Mouse (Mus musculus): ENCODE measurements around the gene Slc15a1. TPM values are rescaled to one million over a fixed set of nuclear protein-coding genes. Genes with fewer than 3 reads are reported as not detected.

Gene Slc15a1
- polyA plus RNA-seq, 1 experiment from 2014 or later, result not detected

DNA sequence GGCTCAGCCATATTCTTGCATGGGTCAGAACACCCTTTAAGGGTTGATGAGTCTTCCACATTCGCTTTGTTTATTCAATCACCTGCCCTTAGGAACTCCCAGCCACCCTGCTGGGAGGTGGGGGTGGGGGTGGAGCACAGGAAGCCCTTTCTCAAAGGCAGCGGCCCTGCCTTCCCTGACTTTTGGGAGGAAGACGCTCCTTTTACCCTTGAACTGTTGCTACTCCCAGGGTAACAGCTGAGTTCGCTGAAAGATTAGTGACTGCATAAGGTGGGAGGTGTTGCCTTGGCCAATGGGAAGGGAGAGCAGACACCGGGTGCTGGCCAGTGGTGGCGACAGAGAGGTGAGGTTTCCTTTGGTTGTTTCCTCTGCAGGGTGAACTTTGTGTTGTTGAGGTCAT lies 1.3 kb upstream of the Slc15a1 start:
- no peaks in the 10 kb centered on the region for H3K79me2 ChIP-seq (ENCODE audit: inconsistent target)
- no peak overlapping the region for H3K4me3 ChIP-seq (ENCODE audit: inconsistent target)
- WGBS (ENCODE audit: missing documents), result 24% methylated on average over 6 of the region's 6 CpGs
- H3K36me3 ChIP-seq (ENCODE audit: inconsistent target), result no peaks in the 10 kb centered on the region
- H3K27ac ChIP-seq, result no peak overlapping the region

GRCm38 (mm10) chr14:121505485-121505860 lies 421 bp upstream of the Slc15a1 start:
- H3K4me3 ChIP-seq (ENCODE audit: inconsistent target), result no peak overlapping the region
- H3K36me3 ChIP-seq (ENCODE audit: inconsistent target), result no peaks in the 10 kb centered on the region
- H3K27ac ChIP-seq, result no peak overlapping the region
- no peaks in the 10 kb centered on the region for H3K79me2 ChIP-seq (ENCODE audit: inconsistent target)
- 75% methylated on average over 9 of the region's 9 CpGs for WGBS (ENCODE audit: missing documents)

DNA sequence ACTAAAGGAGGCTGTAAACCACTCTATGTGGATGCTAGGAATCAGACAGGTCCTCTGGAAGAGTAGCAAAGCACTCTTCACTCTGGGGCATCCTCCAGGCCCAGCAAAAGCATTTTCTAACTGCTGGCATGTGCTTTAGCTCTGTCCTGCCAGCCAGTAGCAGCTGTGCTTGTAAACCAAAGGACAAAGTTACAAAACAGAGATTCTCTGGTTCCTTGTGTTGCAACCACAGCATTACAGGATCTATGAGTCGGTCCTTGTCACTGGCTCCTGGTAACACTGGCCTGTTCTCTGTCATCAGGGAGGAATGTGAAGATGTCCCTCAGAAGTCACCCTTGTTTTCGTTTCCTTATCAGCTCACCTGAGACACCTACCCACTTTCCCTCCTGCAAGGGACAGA lies 4.5 kb downstream of the Slc15a1 start:
- 44% methylated on average over 2 of the region's 2 CpGs for WGBS (ENCODE audit: missing documents)
- no peak overlapping the region for H3K4me3 ChIP-seq (ENCODE audit: inconsistent target)
- H3K27ac ChIP-seq, result no peak overlapping the region
- no peaks in the 10 kb centered on the region for H3K36me3 ChIP-seq (ENCODE audit: inconsistent target)
- H3K79me2 ChIP-seq (ENCODE audit: inconsistent target), result no peaks in the 10 kb centered on the region

- Histone ChIP-seq H3K36me3 (ENCODE audit: inconsistent target) (no peaks in the 10 kb centered on the region), H3K4me3 (ENCODE audit: inconsistent target) (no peak overlapping the region), H3K79me2 (ENCODE audit: inconsistent target) (no peaks in the 10 kb centered on the region), H3K27ac (no peak overlapping the region)
- WGBS (ENCODE audit: missing documents), result 5% methylated on average over 1 of the region's 1 CpGs
Observed at GRCm38 (mm10) chr14:121499769-121500168, 5.3 kb downstream of the Slc15a1 start.

GRCm38 (mm10) chr14:121497800-121498199 lies 7.3 kb downstream of the Slc15a1 start:
- Histone ChIP-seq H3K36me3 (ENCODE audit: inconsistent target) (no peaks in the 10 kb centered on the region), H3K79me2 (ENCODE audit: inconsistent target) (no peaks in the 10 kb centered on the region), H3K27ac (no peak overlapping the region), H3K4me3 (ENCODE audit: inconsistent target) (no peak overlapping the region)
- WGBS (ENCODE audit: missing documents), result 64% methylated on average over 1 of the region's 1 CpGs

DNA sequence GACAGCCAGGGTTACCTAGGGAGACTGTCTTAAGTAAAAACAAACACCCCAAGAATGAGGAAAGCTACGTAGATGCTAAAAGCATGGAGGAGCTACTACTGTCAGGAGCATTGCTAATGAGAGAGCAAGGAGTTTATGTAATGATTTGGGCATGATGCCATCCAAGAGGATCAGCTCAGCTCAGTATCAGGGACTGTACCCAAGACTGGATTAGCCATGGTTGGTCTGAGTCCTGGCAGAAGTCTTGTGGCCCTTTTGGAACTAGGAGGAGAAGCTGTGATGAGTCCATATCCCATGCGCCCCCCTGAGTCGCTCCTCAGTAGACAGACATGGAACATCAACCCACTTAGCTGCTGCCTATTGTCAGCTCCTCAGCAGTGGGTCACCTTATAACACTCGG lies 9.3 kb downstream of the Slc15a1 start:
- Histone ChIP-seq H3K4me3 (ENCODE audit: inconsistent target) (no peak overlapping the region), H3K36me3 (ENCODE audit: inconsistent target) (no peaks in the 10 kb centered on the region), H3K79me2 (ENCODE audit: inconsistent target) (no peaks in the 10 kb centered on the region), H3K27ac (no peak overlapping the region)
- 88% methylated on average over 4 of the region's 4 CpGs for WGBS (ENCODE audit: missing documents)

DNA sequence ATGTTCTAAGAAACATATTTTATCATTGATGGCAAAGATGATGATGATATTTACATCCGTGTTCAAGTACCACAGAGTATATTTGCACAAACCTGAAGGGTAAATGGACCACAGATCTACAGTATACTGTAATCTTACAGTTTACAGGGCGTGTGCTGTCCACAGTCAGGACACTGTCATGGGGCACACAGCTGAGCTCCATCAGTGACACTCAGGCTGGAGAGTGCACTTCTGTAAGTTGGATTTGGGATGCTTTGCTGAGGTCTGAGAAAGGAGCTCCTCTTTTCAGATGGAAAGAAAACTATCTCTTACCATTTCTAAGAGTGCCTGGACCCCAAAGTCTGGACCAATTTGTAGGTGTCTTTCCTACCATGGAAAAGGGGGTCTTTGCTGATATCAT lies 9.9 kb downstream of the Slc15a1 start:
- Histone ChIP-seq H3K79me2 (ENCODE audit: inconsistent target) (no peaks in the 10 kb centered on the region), H3K27ac (no peak overlapping the region), H3K4me3 (ENCODE audit: inconsistent target) (no peak overlapping the region), H3K36me3 (ENCODE audit: inconsistent target) (no peaks in the 10 kb centered on the region)
- 88% methylated on average over 2 of the region's 2 CpGs for WGBS (ENCODE audit: missing documents)

- 80% methylated on average over 2 of the region's 2 CpGs for WGBS (ENCODE audit: missing documents)
Observed at GRCm38 (mm10) chr14:121494238-121494637, 10.8 kb downstream of the Slc15a1 start.

DNA sequence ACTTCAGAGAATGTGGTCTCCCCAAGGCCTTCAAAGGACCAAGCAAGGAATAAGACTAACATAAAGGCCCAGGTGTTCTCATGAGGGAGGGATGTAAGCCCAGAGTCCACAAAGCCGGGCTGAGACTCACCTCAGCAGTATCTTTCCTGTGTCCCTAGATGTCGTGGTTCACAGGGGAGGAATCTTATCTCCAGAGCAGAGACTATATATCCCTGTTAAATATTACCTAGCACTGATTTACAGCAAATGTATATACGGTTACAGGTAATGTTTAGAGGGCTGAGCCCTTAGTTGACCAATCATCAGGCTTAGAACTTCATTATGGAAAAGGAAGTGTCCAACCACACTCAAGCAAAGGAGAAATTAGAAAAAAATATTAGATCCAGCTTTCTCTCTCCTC lies 11.3 kb downstream of the Slc15a1 start:
- 79% methylated on average over 3 of the region's 3 CpGs for WGBS (ENCODE audit: missing documents)

More at GRCm38 (mm10) chr14:121494238-121494637, 10.8 kb downstream of the Slc15a1 start:
- no peaks in the 10 kb centered on the region for H3K36me3 ChIP-seq (ENCODE audit: inconsistent target)
- H3K4me3 ChIP-seq (ENCODE audit: inconsistent target), result no peak overlapping the region
- H3K79me2 ChIP-seq (ENCODE audit: inconsistent target), result no peaks in the 10 kb centered on the region
- H3K27ac ChIP-seq, result no peak overlapping the region

DNA sequence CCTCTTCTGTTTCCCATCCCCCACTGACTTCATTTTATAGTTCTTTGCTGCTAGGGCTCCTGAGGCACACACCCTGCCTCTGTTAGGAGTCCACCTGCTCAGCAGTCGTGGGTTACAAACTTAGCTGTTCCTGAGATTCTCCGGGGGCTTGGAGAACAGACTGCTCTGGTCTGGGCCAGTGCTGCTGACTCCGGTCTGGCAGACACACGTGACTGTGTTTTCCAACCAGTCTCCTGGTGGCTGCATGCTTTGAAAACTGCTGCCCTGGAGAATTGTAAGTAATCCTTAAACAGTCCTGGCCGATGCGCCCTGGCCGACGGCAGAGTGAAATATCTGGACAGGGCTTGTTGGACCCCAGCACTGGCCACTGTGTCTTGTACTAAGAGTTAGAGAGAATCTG lies 12.7 kb downstream of the Slc15a1 start:
- whole genome bisulfite sequencing (ENCODE audit: missing documents), result 89% methylated on average over 8 of the region's 8 CpGs
- no peaks in the 10 kb centered on the region for H3K36me3 ChIP-seq (ENCODE audit: inconsistent target)
- no peak overlapping the region for H3K4me3 ChIP-seq (ENCODE audit: inconsistent target)
- H3K27ac ChIP-seq, result no peak overlapping the region
- no peaks in the 10 kb centered on the region for H3K79me2 ChIP-seq (ENCODE audit: inconsistent target)

More for the DNA sequence above, 11.3 kb downstream of the Slc15a1 start:
- H3K4me3 ChIP-seq (ENCODE audit: inconsistent target), result no peak overlapping the region
- H3K36me3 ChIP-seq (ENCODE audit: inconsistent target), result no peaks in the 10 kb centered on the region
- no peaks in the 10 kb centered on the region for H3K79me2 ChIP-seq (ENCODE audit: inconsistent target)
- no peak overlapping the region for H3K27ac ChIP-seq

DNA sequence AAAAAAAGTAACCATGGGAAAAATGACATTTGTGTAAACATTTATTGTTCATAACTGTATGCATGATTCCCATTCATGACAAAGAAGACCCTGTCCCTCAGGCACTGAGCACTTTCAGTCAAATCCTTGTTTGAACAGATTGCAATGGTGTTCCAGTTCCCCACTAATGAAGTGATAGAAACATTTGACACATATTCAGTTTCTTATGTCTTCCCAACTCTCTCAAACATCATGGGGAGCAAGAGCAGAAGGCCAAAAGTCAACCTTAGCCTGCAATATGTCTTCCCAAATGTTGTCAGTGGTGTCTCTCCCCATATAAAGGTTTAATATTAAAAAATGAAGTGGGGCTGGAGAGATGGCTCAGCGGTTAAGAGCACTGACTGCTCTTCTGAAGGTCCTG lies 19.3 kb downstream of the Slc15a1 start:
- Histone ChIP-seq H3K4me3 (ENCODE audit: inconsistent target) (no peak overlapping the region), H3K36me3 (ENCODE audit: inconsistent target) (no peaks in the 10 kb centered on the region)
- WGBS (ENCODE audit: missing documents), result 90% methylated on average over 1 of the region's 1 CpGs

GRCm38 (mm10) chr14:121484436-121484835 lies 20.6 kb downstream of the Slc15a1 start:
- no peaks in the 10 kb centered on the region for H3K79me2 ChIP-seq (ENCODE audit: inconsistent target)
- no peak overlapping the region for H3K27ac ChIP-seq
- WGBS (ENCODE audit: missing documents), result 89% methylated on average over 3 of the region's 3 CpGs
- no peak overlapping the region for H3K4me3 ChIP-seq (ENCODE audit: inconsistent target)
- no peaks in the 10 kb centered on the region for H3K36me3 ChIP-seq (ENCODE audit: inconsistent target)

More for the DNA sequence above, 19.3 kb downstream of the Slc15a1 start:
- Histone ChIP-seq H3K27ac (no peak overlapping the region), H3K79me2 (ENCODE audit: inconsistent target) (no peaks in the 10 kb centered on the region)

DNA sequence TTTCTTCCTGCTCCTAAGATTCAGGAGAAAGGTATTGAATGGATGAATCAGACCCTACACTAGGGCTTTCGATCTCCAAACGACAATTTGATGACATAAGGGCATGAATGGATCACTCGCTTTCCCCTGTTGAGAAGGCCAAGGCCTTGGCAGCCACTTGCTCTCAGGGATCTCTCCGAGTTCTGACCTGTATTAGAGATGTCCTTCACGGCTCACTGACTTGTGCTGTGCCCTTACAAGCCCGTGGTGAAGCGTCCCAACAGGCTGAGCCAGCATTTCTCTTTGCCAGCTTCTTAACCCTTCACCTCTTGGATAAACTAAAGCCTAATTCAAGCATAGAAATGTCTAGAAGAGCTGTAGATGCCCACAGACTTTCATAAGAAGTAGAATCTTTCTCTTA lies 22.9 kb downstream of the Slc15a1 start:
- Histone ChIP-seq H3K4me3 (ENCODE audit: inconsistent target) (no peak overlapping the region), H3K27ac (no peak overlapping the region), H3K36me3 (ENCODE audit: inconsistent target) (no peaks in the 10 kb centered on the region), H3K79me2 (ENCODE audit: inconsistent target) (no peaks in the 10 kb centered on the region)
- 90% methylated on average over 7 of the region's 7 CpGs for WGBS (ENCODE audit: missing documents)

GRCm38 (mm10) chr14:121481591-121481990 lies 23.5 kb downstream of the Slc15a1 start:
- H3K79me2 ChIP-seq (ENCODE audit: inconsistent target), result no peaks in the 10 kb centered on the region
- 88% methylated on average over 2 of the region's 2 CpGs for WGBS (ENCODE audit: missing documents)
- H3K36me3 ChIP-seq (ENCODE audit: inconsistent target), result no peaks in the 10 kb centered on the region
- H3K27ac ChIP-seq, result no peak overlapping the region
- H3K4me3 ChIP-seq (ENCODE audit: inconsistent target), result no peak overlapping the region

GRCm38 (mm10) chr14:121479096-121479495 lies 26.0 kb downstream of the Slc15a1 start:
- 74% methylated on average over 3 of the region's 3 CpGs for WGBS (ENCODE audit: missing documents)
- Histone ChIP-seq H3K79me2 (ENCODE audit: inconsistent target) (no peaks in the 10 kb centered on the region), H3K27ac (no peak overlapping the region), H3K36me3 (ENCODE audit: inconsistent target) (no peaks in the 10 kb centered on the region), H3K4me3 (ENCODE audit: inconsistent target) (no peak overlapping the region)

DNA sequence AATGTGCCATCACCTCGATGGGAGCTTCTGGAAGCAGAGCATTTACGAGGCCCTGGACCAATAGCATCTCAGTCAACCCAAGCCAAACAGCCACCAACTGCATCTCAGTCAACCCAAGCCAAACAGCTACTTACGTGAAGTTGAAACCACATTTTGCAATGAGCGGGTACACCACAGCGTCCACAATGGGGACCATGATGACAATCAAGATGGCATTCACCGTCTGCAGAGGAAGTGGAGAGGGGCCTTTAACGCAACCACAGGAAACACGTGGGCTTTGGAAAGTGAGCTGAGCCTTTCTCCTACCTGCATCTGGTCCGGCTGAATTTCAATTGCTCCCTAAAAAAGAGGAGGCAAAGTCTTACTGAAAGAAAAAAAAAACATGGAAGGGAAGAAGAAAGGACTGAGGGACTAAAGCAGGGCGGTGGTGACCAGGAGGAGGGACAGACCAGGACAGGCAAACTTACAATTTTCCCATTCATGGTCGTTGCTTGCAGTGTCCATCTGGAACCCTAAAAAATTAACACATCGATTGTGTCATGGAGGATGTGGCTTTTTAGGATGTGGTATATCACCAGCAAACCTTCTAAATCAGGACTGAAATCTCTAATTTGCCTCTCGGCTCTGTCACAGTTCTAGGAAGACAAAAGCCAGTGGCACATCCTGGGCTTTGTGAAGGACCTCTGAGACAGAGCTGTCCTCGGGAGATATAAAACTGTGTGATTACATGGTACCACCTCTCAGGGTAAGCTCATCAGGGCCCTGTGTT lies 26.9 kb downstream of the Slc15a1 start:
- Histone ChIP-seq H3K36me3 (ENCODE audit: inconsistent target) (no peaks in the 10 kb centered on the region), H3K79me2 (ENCODE audit: inconsistent target) (no peaks in the 10 kb centered on the region), H3K4me3 (ENCODE audit: inconsistent target) (no peak overlapping the region), H3K27ac (no peak overlapping the region)
- under 1% methylated on average over 14 of the region's 14 CpGs for WGBS (ENCODE audit: missing documents)
